Mouse (Mus musculus) neural tube, embryonic 15.5 days (tissue): ENCODE measurements at regions not wholly inside any gene's neighbourhood (a gene's known extent, or its start where the extent isn't known, plus 50 kb on each side); places are given as distances from the start of the nearest gene placed in this dataset.

Experiments used
- ATAC-seq: fragments of 200-750 bp; cut with Nextera tagmentation; 2 replicates; pipeline ENCODE4 v1.8.0; 2017; ENCODE audit warnings: mild to moderate bottlenecking, moderate TSS enrichment, moderate library complexity; ENCODE audit not compliant: low FRiP score
- H3K27ac ChIP-seq: fragments of 300-500 bp; sonication (generic); replicated peaks from 2 replicates; pipeline ENCODE4 v1.5.1; 2015; ENCODE audit warnings: mild to moderate bottlenecking, inconsistent platforms
- H3K27me3 ChIP-seq: fragments of 300-500 bp; sonication (generic); replicated peaks from 2 replicates; pipeline ENCODE4 v1.6.1; 2015; ENCODE audit warnings: inconsistent platforms
- H3K36me3 ChIP-seq: fragments of 300-500 bp; sonication (generic); 2 replicates; pipeline ENCODE4 v1.6.1; 2015; ENCODE audit warnings: inconsistent platforms
- H3K4me1 ChIP-seq: fragments of 300-500 bp; sonication (generic); 2 replicates; pipeline ENCODE4 v1.6.1; 2015; ENCODE audit warnings: inconsistent platforms
- H3K4me2 ChIP-seq: fragments of 300-500 bp; sonication (generic); 2 replicates; pipeline ENCODE4 v1.6.1; 2015; ENCODE audit warnings: inconsistent platforms, mild to moderate bottlenecking, moderate library complexity
- H3K4me3 ChIP-seq: fragments of 300-500 bp; sonication (generic); replicated peaks from 2 replicates; pipeline ENCODE4 v1.5.1; 2015; ENCODE audit warnings: mild to moderate bottlenecking, inconsistent platforms
- H3K9ac ChIP-seq: fragments of 300-500 bp; sonication (generic); replicated peaks from 2 replicates; pipeline ENCODE4 v1.6.1; 2015; ENCODE audit warnings: mild to moderate bottlenecking, inconsistent platforms
- H3K9me3 ChIP-seq: fragments of 300-500 bp; sonication (generic); replicated peaks from 2 replicates; pipeline ENCODE4 v1.6.1; 2016; ENCODE audit warnings: inconsistent platforms
- WGBS: fragments of 180-500 bp; shearing (Covaris S2); methylation state at CpG from one replicate; pipeline ENCODE4 v1.1.7; 2015; ENCODE audit warnings: mixed read lengths; 5-methylcytosine and 5-hydroxymethylcytosine counted together

GRCm38 (mm10) chr4:54838111-54838510 is 106.7 kb upstream of the Zfp462 start:
- 56% methylated on average over 5 of the region's 5 CpGs for WGBS

GRCm38 (mm10) chr4:54838794-54839193 is 106.1 kb upstream of the Zfp462 start:
- Histone ChIP-seq H3K36me3 (no peaks in the 10 kb centered on the region), H3K4me2 (no peak overlapping the region), H3K9ac (no peak overlapping the region), H3K4me1 (peaks cover 17% of the 10 kb centered on the region), H3K4me3 (no peak overlapping the region), H3K27me3 (no peaks in the 10 kb centered on the region), H3K9me3 (no peaks in the 10 kb centered on the region), H3K27ac (peak overlapping the region; percentile 46; the same call in 1 of the 2 replicates)
- WGBS = 10% methylated on average over 3 of the region's 3 CpGs
- ATAC-seq = peak; percentile 87; the same call in 1 of the 2 replicates

More at GRCm38 (mm10) chr4:54838111-54838510, 106.7 kb upstream of the Zfp462 start:
- H3K4me1 ChIP-seq = peaks cover 17% of the 10 kb centered on the region
- H3K9me3 ChIP-seq = no peaks in the 10 kb centered on the region
- 0 out of 2 replicates have a peak overlapping the region, but pooled peaks have one; percentile 46 for H3K27ac ChIP-seq
- no peaks in the 10 kb centered on the region for H3K36me3 ChIP-seq
- no peak overlapping the region for H3K4me3 ChIP-seq
- ATAC-seq = no peak
- H3K9ac ChIP-seq = no peak overlapping the region
- no peak overlapping the region for H3K4me2 ChIP-seq
- H3K27me3 ChIP-seq = no peaks in the 10 kb centered on the region

GRCm38 (mm10) chr4:54852991-54853925 is 91.6 kb upstream of the Zfp462 start:
- H3K27ac ChIP-seq = no peak overlapping the region
- H3K4me1 ChIP-seq = no peaks in the 10 kb centered on the region
- H3K36me3 ChIP-seq = no peaks in the 10 kb centered on the region
- no peak overlapping the region for H3K9ac ChIP-seq
- no peak overlapping the region for H3K4me3 ChIP-seq
- H3K9me3 ChIP-seq = no peaks in the 10 kb centered on the region
- no peaks in the 10 kb centered on the region for H3K27me3 ChIP-seq
- no peak for ATAC-seq
- 91% methylated on average over 7 of the region's 7 CpGs for WGBS
- H3K4me2 ChIP-seq = no peak overlapping the region

GRCm38 (mm10) chr4:54858604-54859003 is 86.2 kb upstream of the Zfp462 start:
- no peaks in the 10 kb centered on the region for H3K9me3 ChIP-seq
- H3K4me3 ChIP-seq = no peak overlapping the region
- no peak overlapping the region for H3K4me2 ChIP-seq
- no peak overlapping the region for H3K27ac ChIP-seq
- H3K9ac ChIP-seq = no peak overlapping the region
- no peaks in the 10 kb centered on the region for H3K36me3 ChIP-seq
- no peaks in the 10 kb centered on the region for H3K4me1 ChIP-seq
- WGBS = 96% methylated on average over 3 of the region's 3 CpGs
- no peaks in the 10 kb centered on the region for H3K27me3 ChIP-seq
- no peak for ATAC-seq

- Histone ChIP-seq H3K4me2 (no peak overlapping the region), H3K36me3 (no peaks in the 10 kb centered on the region), H3K4me1 (no peaks in the 10 kb centered on the region), H3K27ac (no peak overlapping the region), H3K9me3 (no peaks in the 10 kb centered on the region), H3K4me3 (no peak overlapping the region), H3K9ac (no peak overlapping the region), H3K27me3 (no peaks in the 10 kb centered on the region)
- 61% methylated on average over 2 of the region's 2 CpGs for WGBS
- ATAC-seq = no peak
These were observed 78.8 kb upstream of the Zfp462 start for GRCm38 (mm10) chr4:54866062-54866461.

- H3K9me3 ChIP-seq = no peaks in the 10 kb centered on the region
- H3K4me1 ChIP-seq = no peaks in the 10 kb centered on the region
- H3K27ac ChIP-seq = no peak overlapping the region
- no peaks in the 10 kb centered on the region for H3K36me3 ChIP-seq
- H3K4me2 ChIP-seq = no peak overlapping the region
- no peak for ATAC-seq
- 90% methylated on average over 13 of the region's 13 CpGs for WGBS
- no peak overlapping the region for H3K9ac ChIP-seq
- H3K4me3 ChIP-seq = no peak overlapping the region
- no peaks in the 10 kb centered on the region for H3K27me3 ChIP-seq
These were observed 70.6 kb upstream of the Zfp462 start for GRCm38 (mm10) chr4:54874136-54874827.

- no peaks in the 10 kb centered on the region for H3K4me1 ChIP-seq
- no peak for ATAC-seq
- H3K36me3 ChIP-seq = no peaks in the 10 kb centered on the region
- H3K4me3 ChIP-seq = no peak overlapping the region
- no peak overlapping the region for H3K27ac ChIP-seq
- no peaks in the 10 kb centered on the region for H3K9me3 ChIP-seq
- no peak overlapping the region for H3K4me2 ChIP-seq
- WGBS = 92% methylated on average over 8 of the region's 8 CpGs
- H3K9ac ChIP-seq = no peak overlapping the region
- no peaks in the 10 kb centered on the region for H3K27me3 ChIP-seq
These were observed 69.3 kb upstream of the Zfp462 start for GRCm38 (mm10) chr4:54875506-54875905.

GRCm38 (mm10) chr4:54877361-54877760 is 67.5 kb upstream of the Zfp462 start:
- Histone ChIP-seq H3K9me3 (no peaks in the 10 kb centered on the region), H3K4me1 (no peaks in the 10 kb centered on the region), H3K4me3 (no peak overlapping the region), H3K9ac (no peak overlapping the region), H3K4me2 (no peak overlapping the region), H3K27ac (no peak overlapping the region), H3K36me3 (no peaks in the 10 kb centered on the region), H3K27me3 (no peaks in the 10 kb centered on the region)
- no peak for ATAC-seq
- WGBS = 83% methylated on average over 2 of the region's 2 CpGs

- Histone ChIP-seq H3K27ac (no peak overlapping the region), H3K36me3 (no peaks in the 10 kb centered on the region), H3K9me3 (no peaks in the 10 kb centered on the region), H3K4me3 (no peak overlapping the region), H3K27me3 (no peaks in the 10 kb centered on the region), H3K9ac (no peak overlapping the region), H3K4me2 (no peak overlapping the region), H3K4me1 (no peaks in the 10 kb centered on the region)
- WGBS = 88% methylated on average over 3 of the region's 3 CpGs
- ATAC-seq = no peak
These were observed 66.3 kb upstream of the Zfp462 start for GRCm38 (mm10) chr4:54878531-54878930.

GRCm38 (mm10) chr4:54893288-54893687 is 51.6 kb upstream of the Zfp462 start:
- WGBS = 36% methylated on average over 5 of the region's 5 CpGs
- no peaks in the 10 kb centered on the region for H3K4me1 ChIP-seq

More at GRCm38 (mm10) chr4:54893288-54893687, 51.6 kb upstream of the Zfp462 start:
- Histone ChIP-seq H3K36me3 (no peaks in the 10 kb centered on the region), H3K9me3 (no peaks in the 10 kb centered on the region), H3K4me3 (no peak overlapping the region), H3K27ac (no peak overlapping the region), H3K4me2 (no peak overlapping the region), H3K27me3 (no peaks in the 10 kb centered on the region), H3K9ac (no peak overlapping the region)
- no peak for ATAC-seq
